Mouse (Mus musculus) embryonic fibroblast, embryonic 13.5 days (primary cell): ENCODE data around the gene Pim1. TPM values are rescaled to one million over a fixed set of nuclear protein-coding genes. Genes with fewer than 3 reads are reported as not detected.

Experiments used
- H3K27ac ChIP-seq: 2 replicates; pipeline ENCODE4 v1.5.1; 2012; ENCODE audit warnings: low read length, control low read depth, inconsistent platforms; ENCODE audit not compliant: insufficient read depth
- H3K4me1 ChIP-seq: 2 replicates; pipeline ENCODE4 v1.6.1; 2011; ENCODE audit warnings: low read length; ENCODE audit not compliant: control insufficient read depth, insufficient read depth
- H3K4me3 ChIP-seq: 2 replicates; pipeline ENCODE4 v1.5.1; 2011; ENCODE audit warnings: mild to moderate bottlenecking, control low read depth, low read length; ENCODE audit not compliant: insufficient read depth
- CTCF ChIP-seq: IDR thresholded peaks from 2 replicates; pipeline ENCODE4 v1.5.1; 2011; ENCODE audit warnings: mild to moderate bottlenecking, control low read depth, low read length, moderate library complexity, borderline replicate concordance; ENCODE audit not compliant: insufficient read depth
- POLR2A ChIP-seq: IDR thresholded peaks from 2 replicates; pipeline ENCODE4 v1.6.1; 2011; ENCODE audit warnings: low read depth, mild to moderate bottlenecking, control low read depth, low read length, moderate library complexity
- polyA plus RNA-seq: library from polyadenylated mRNA; stranded (reverse); fragments of >200 nt; gene quantifications from 2 replicates; pipeline ENCODE4 v1.2.4, GENCODE M21; 2011; ENCODE audit warnings: low read depth; ENCODE audit not compliant: missing spikeins, insufficient read length

Gene Pim1
- polyA plus RNA-seq, 1 experiment = 30.7 TPM

DNA sequence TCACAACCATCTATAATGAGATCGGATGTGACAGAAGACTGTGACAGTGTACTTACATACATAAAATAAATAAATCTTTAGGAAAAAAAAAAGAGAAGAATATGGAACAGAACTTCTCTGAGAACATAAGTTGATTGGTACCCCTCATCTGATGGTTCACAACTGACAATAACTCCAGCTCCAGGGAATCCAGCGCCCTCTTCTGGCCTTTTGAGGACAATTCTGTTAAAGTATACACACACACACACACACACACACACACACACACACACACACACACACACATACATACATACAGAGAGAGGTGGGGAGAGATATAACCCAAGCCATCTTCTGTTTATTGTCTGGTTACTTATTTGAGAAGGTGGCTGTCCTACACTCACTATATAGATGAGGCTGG is 6.1 kb upstream of the Pim1 start:
- TF ChIP-seq POLR2A (no peak), CTCF (no peak)
- Histone ChIP-seq H3K4me1 (peaks cover 3% of the 10 kb centered on the region), H3K4me3 (no peak overlapping the region), H3K27ac (no peak overlapping the region)

DNA sequence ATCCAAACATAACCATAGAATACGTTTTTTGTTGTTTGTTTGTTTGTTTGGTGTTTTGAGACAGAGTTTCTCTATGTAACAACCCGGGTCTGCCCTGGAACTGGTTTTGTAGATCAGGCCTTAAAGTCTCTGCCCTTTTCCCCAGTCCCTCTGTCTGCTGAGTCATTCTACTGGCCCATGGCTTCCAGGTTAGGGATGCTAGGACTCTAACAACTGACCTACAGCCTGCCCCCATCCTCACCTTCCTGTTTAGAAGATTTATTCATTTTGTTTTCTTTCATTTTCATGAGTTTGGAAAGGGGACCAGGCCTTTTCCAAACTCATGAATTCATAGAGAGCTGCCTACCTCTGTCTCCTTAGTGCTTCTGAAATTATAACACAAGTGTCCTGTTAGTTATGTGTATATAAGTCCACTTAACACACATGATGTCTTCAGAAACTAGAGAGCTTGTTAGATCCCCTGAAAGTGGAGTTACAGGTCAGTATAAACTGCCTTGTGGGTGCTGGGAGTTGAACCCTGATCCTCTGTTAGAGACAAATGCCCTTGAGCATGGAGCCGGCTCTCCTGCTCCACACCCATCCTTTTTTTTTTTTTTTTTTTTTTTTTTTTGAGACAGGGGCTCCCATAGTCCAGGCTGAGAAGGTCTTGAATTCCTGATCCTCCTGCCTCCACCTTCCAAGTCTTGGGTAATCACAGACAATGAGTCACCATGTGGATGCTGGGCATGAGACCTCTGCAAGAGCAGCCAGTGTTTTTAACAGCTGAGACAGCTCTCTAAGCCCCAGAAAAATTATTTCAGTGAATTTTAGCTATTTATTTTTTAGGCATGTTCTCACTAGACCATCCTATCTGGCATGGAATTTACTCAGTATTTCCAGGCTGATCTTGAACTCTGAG is 5.0 kb upstream of the Pim1 start:
- TF ChIP-seq CTCF (no peak), POLR2A (no peak)
- peaks cover 3% of the 10 kb centered on the region for H3K4me1 ChIP-seq
- H3K27ac ChIP-seq = peak overlapping the region; percentile 83
- H3K4me3 ChIP-seq = no peak overlapping the region

DNA sequence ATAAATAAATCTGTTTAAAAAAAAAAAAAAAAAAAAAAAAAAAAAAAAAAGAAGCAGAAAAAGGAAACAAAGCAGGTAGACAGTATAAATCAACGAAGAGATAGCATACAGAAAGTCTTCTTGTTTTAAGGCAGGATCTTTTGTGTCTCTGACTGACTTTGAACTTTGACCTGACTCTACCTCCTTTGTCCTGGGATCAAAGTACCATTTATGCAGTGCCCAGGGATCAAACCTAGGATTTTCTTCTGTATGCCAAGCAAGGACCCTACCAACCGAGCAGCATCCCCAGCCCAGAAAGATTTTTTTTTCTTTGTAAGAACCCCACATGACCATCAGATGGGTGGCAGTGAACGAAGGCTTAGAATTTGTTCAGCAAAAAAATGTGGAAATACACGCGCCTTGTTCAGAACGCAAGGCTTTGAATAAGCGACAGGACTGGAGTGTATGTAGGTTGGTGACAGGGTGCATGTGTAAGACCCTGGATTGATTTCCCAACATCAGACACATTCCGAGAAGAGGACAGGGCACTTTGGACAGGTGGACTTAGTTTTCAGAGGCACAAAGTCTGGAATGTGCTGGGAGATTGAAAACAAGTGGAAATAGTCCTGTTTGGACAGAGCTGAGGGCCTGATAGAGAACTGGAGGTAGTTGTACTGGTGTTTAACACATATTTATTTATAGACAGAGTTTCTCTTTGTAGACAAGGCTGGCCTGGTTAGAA is 2.1 kb upstream of the Pim1 start:
- H3K4me1 ChIP-seq = peaks cover 3% of the 10 kb centered on the region
- H3K27ac ChIP-seq = peak overlapping the region; percentile 14; the same call in 1 of the 2 replicates
- TF ChIP-seq CTCF (no peak), POLR2A (no peak)
- no peak overlapping the region for H3K4me3 ChIP-seq

DNA sequence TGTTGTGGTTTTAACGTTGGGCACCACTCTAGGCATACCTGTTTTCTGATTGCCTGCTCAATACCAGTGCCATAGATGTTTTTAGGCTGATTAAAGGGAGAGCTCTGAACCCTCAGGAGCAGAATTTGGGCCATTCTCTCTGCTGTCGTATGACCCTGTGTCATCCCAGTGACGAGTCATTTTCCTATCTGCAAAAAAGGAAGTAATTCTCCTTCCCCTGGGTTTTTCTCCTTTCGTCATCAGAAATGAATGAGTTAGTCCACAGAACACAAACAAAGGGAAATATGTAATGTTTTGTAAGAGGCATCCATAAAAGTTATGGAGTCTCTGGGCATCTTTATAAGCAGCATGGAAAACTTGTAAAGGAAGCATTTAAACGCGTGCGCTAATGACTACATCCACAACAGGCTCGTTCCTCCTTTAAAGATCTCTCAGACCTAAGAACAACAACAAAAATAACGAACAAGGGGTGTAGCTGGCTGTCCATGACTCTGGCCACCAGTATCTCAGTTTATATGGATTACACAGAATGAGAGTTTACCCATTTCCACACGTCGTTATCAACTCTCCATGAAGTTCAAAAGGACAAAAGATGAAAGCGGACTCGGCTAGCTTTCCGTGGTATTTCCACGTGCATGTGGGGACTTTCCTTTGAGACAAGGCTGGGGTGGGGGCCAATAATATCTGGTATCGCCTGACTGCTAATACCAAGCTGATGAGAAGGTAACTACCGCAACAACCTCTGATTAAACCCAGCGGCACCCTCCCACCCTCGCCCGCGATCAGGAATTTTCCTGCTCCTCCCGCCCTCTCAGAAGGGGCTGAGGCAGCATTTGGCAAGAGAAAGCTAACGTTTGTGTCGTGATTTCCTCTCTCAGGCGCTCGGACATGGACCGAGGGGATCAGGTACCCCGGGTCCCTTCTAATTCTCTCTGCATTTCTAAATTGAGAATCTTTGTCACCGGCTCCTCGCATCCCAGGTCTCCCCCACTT is 1.3 kb upstream of the Pim1 start:
- H3K4me3 ChIP-seq = peak overlapping the region; percentile 61
- no peak for TF ChIP-seq CTCF
- TF ChIP-seq POLR2A = 0 out of 2 replicates have a peak, but pooled peaks have one; percentile 7
- peak overlapping the region; percentile 53 for H3K27ac ChIP-seq
- peaks cover 3% of the 10 kb centered on the region for H3K4me1 ChIP-seq

DNA sequence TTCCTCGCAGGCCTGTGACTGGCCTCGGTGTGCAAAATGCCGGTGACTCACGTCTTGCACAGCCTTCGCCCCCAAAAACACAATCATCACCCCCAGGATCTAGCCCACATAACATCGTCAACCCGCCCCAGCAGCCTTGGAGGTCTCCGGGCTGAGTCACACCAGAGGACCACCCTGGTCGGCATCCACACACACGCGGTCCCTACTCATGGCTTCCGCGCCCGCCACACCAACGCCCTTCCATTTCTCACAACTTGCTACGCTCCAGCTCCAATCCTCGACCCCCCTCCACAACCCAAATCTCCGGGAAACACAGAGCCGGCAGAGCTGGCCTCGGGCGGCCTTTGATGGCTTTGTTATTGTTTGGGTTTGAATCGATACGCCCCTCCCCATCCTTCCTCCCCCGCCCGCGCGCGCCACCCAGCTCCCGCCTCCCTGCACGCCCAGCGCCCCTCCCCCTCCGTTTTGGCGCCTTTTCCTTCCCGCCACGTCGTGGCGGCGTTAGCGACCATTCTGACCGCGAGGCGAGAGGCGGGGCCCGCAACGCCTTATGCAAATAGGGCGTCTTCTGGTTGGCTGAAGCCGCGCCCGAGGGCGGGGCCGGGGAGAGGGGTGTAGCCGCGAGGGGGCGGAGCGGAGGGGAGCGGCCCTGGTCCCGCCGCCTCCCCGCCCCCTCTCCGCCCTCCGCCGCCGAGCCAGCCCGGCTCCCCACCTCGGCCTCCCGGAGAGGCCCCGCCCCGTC is 411 bp upstream of the Pim1 start:
- Histone ChIP-seq H3K4me1 (peaks cover 6% of the 10 kb centered on the region), H3K27ac (peak overlapping the region; percentile 53), H3K4me3 (peak overlapping the region; percentile 61)
- TF ChIP-seq CTCF (no peak), POLR2A (peak; percentile 46; the same call in 1 of the 2 replicates)

DNA sequence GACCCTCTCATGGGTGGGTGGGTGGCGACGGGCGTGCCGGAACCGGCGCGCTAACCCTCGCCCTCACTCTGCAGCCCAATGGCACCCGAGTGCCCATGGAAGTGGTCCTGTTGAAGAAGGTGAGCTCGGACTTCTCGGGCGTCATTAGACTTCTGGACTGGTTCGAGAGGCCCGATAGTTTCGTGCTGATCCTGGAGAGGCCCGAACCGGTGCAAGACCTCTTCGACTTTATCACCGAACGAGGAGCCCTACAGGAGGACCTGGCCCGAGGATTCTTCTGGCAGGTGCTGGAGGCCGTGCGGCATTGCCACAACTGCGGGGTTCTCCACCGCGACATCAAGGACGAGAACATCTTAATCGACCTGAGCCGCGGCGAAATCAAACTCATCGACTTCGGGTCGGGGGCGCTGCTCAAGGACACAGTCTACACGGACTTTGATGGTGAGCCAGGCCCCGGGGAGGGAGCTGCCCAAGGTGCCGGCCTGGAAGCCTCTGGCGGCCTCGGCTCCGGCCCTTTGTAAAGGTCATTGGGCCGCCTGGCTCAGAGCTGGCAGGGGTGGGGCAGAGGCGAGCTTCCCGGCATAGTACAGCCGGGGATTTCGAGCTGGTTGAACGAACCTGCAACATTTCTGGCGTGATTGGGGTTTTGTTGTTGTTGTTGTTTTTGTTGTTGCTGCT is 1.2 kb downstream of the Pim1 start:
- peak overlapping the region; percentile 73 for H3K4me3 ChIP-seq

DNA sequence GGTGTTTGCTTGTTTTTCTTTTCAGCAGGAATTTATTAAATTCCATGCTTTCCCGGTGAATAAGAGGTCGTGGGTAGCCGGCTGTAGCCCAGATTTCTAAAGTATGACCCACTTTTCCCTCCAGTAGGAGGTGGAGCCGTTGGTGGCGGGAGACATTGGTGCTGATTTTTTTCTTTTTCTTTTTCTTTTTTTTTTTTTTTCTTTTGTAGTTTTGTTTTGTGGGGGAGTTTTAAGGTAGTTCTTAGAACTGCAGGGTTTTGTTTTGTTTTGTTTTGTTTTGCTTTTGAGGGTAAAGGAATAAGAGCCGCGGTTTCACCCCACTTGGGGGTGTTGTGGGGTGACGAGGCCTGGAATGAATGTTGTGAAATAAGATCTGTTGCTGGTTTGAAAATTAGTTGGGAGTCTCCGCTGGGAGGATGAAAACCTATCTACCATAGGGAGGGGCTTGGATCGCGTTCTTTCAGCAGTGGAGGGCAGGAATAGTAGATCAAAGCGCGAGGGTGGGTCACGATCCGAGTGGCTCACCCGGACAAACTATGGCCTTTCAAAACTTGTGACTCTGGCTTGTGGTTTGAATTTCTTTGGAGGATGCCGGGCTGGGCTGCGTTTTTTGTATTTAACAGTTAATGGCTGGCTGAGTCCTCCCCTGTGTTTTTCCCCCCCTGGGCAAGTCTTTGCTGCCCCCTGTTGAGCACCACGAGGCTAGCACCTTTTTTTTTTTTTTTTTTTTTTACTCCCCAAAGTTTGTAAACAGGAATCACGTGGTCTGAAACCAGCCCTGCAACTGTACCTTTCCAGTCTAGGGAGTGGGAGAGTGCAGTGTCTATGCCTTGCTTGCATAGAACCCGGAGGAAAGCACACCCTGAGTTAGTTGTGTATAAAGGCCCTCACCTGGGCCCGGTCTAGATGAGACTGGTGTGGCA is 2.0 kb downstream of the Pim1 start:
- peak overlapping the region; percentile 68 for H3K27ac ChIP-seq
- TF ChIP-seq POLR2A (no peak), CTCF (peak; percentile 39; the same call in 1 of the 2 replicates)
- H3K4me1 ChIP-seq = peaks cover 3% of the 10 kb centered on the region; the same call in 1 of the 2 replicates
- H3K4me3 ChIP-seq = peak overlapping the region; percentile 73

More for the DNA sequence above, 1.2 kb downstream of the Pim1 start:
- peak overlapping the region; percentile 68 for H3K27ac ChIP-seq
- peaks cover 3% of the 10 kb centered on the region; the same call in 1 of the 2 replicates for H3K4me1 ChIP-seq
- no peak for TF ChIP-seq CTCF
- TF ChIP-seq POLR2A = no peak
